Mouse (Mus musculus): ENCODE results near the gene Gm5751. TPM values are rescaled to one million over a fixed set of nuclear protein-coding genes. Genes with fewer than 3 reads are reported as not detected.
"Not testable (repeated sequence)": the region's sequence is repeated elsewhere in the genome, so short reads cannot be mapped to it uniquely, and the experiment has no call there.

Gm5751 gene
- polyA plus RNA-seq (2016; fragmentation: Nextera tagmentation; extraction: Ambion mirVana): not detected in 2 replicates

GRCm38 (mm10) chrX:8873953-8874352, at the start of gene Gm5751:
Gene Gm5751, plus strand, starts transcription at chrX:8874253.
- H3K9ac ChIP-seq; H3K27me3 ChIP-seq (replicated peaks); H3K4me1 ChIP-seq; H3K4me2 ChIP-seq; ATAC-seq; H3K36me3 ChIP-seq; H3K27ac ChIP-seq; H3K4me3 ChIP-seq; H3K9me3 ChIP-seq (replicated peaks): not testable (repeated sequence)
- WGBS (ENCODE audit: insufficient replicate concordance): 77% methylated on average over 4 of the region's 4 CpGs

DNA sequence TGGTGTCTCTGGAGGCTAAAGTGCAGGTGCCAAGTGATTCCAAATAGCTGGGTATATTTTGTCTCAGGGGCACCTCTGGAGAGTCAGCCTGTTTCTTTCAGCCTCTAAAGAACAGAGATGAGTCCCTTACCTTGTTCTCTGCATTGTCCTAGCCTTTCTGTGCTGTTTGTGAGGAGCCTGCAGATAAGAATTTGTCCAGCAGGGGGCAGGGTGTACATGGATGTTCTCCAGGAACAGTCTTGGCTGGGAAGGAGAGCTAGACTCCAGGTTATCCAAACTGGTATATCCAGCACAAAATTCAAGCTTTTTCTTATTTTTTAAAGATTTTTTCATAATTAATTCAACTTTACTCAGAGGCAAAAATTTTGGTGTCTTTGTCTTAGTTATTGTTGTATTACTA, 42.0 kb upstream of the Gm5751 start:
- ATAC-seq: no peak
- Histone ChIP-seq H3K27me3 (replicated peaks) (no peaks in the 10 kb centered on the region), H3K9ac (no peak overlapping the region), H3K36me3 (no peaks in the 10 kb centered on the region), H3K27ac (no peak overlapping the region), H3K4me1 (no peaks in the 10 kb centered on the region), H3K4me2 (no peak overlapping the region), H3K4me3 (no peak overlapping the region), H3K9me3 (replicated peaks) (no peaks in the 10 kb centered on the region)

- no peaks in the 10 kb centered on the region for H3K9me3 ChIP-seq (replicated peaks)
- 33% methylated on average over 1 of the region's 1 CpGs for WGBS (ENCODE audit: insufficient replicate concordance)
- no peaks in the 10 kb centered on the region for H3K27me3 ChIP-seq (replicated peaks)
- H3K9ac ChIP-seq: no peak within 1 kb of the TSS
- H3K27ac ChIP-seq: no peak within 1 kb of the TSS
- H3K4me1 ChIP-seq: no peaks in the 10 kb centered on the region
- H3K4me3 ChIP-seq: no peak within 1 kb of the TSS
- no peaks in the 10 kb centered on the region for H3K36me3 ChIP-seq
- no peak within 1 kb of the TSS for H3K4me2 ChIP-seq
- no peak for ATAC-seq
Observed at GRCm38 (mm10) chrX:8843694-8844093, 30.4 kb upstream of the Gm5751 start, which contains the start of gene Gm6592. Gene Gm6592, plus strand, starts transcription at chrX:8843994.

GRCm38 (mm10) chrX:8852486-8852885, 21.6 kb upstream of the Gm5751 start:
- Histone ChIP-seq H3K36me3 (no peaks in the 10 kb centered on the region), H3K27ac (no peak overlapping the region), H3K4me1 (no peaks in the 10 kb centered on the region), H3K4me2 (no peak overlapping the region), H3K9ac (no peak overlapping the region), H3K4me3 (no peak overlapping the region), H3K9me3 (replicated peaks) (no peaks in the 10 kb centered on the region), H3K27me3 (replicated peaks) (no peaks in the 10 kb centered on the region)
- 71% methylated on average over 10 of the region's 10 CpGs for WGBS (ENCODE audit: insufficient replicate concordance)
- ATAC-seq: no peak

DNA sequence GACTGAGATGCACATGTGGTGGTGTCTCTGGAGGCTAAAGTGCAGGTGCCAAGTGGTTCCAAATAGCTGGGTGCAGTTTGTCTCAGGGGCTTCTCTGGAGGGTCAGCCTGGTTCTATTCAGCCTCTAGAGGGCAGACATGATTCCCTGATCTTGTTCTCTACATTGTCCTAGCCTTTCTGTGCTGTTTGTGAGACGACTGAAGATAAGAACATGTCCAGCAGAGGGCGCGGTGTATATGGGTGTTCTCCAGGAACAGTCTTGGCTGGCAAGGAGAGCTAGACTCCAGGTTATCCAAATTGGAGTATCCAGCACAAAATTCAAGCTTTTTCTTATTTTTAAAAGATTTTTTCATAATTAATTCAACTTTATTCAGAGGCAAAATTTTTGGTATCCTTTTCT, 9.7 kb upstream of the Gm5751 start:
- not testable (repeated sequence) for H3K9me3 ChIP-seq (replicated peaks); H3K4me3 ChIP-seq; H3K27me3 ChIP-seq (replicated peaks); H3K4me2 ChIP-seq; ATAC-seq; H3K36me3 ChIP-seq; H3K4me1 ChIP-seq; H3K27ac ChIP-seq; H3K9ac ChIP-seq
- 0% methylated on average over 3 of the region's 3 CpGs for WGBS (ENCODE audit: insufficient replicate concordance)

- no peaks in the 10 kb centered on the region for H3K36me3 ChIP-seq
- no peaks in the 10 kb centered on the region for H3K27me3 ChIP-seq (replicated peaks)
- 53% methylated on average over 4 of the region's 4 CpGs for WGBS (ENCODE audit: insufficient replicate concordance)
- no peak for ATAC-seq
- no peaks in the 10 kb centered on the region for H3K4me1 ChIP-seq
- no peaks in the 10 kb centered on the region for H3K9me3 ChIP-seq (replicated peaks)
- no peak overlapping the region for H3K4me2 ChIP-seq
- H3K9ac ChIP-seq: no peak overlapping the region
- no peak overlapping the region for H3K27ac ChIP-seq
- no peak overlapping the region for H3K4me3 ChIP-seq
Observed at GRCm38 (mm10) chrX:8884336-8884735, 10.3 kb downstream of the Gm5751 start.

DNA sequence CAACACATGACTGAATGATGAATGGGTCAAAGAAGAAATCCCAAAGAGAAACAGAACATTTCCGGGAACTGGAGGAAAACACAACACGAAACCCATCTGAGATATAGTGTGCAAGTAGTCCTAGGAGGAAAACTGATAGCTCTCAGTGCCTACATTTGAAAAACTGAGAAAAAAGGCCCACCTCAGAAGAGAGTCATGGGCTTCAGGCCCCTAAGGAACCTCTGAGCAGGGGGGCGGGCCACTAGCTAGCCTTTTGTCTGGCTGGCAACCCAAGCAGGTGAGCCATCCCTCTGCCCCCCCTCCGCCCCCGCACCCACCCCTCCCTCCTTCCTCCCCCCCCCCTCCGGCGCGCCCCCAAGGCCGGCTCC, 17.9 kb downstream of the Gm5751 start:
- peak overlapping the region; percentile 52 for H3K4me2 ChIP-seq
- ATAC-seq: no peak
- H3K4me1 ChIP-seq: no peaks in the 10 kb centered on the region
- H3K4me3 ChIP-seq: 0 out of 2 replicates have a peak overlapping the region, but pooled peaks have one; percentile 45
- H3K9ac ChIP-seq: no peak overlapping the region
- H3K9me3 ChIP-seq (replicated peaks): no peaks in the 10 kb centered on the region
- 68% methylated on average over 2 of the region's 9 CpGs for WGBS (ENCODE audit: insufficient replicate concordance)
- no peak overlapping the region for H3K27ac ChIP-seq
- H3K36me3 ChIP-seq: no peaks in the 10 kb centered on the region
- H3K27me3 ChIP-seq (replicated peaks): peaks cover 34% of the 10 kb centered on the region

- peak within 1 kb of the TSS; percentile 45 for H3K4me3 ChIP-seq
- no peaks in the 10 kb centered on the region for H3K9me3 ChIP-seq (replicated peaks)
- H3K27me3 ChIP-seq (replicated peaks): peaks cover 34% of the 10 kb centered on the region
- WGBS (ENCODE audit: insufficient replicate concordance): 6% methylated on average over 32 of the region's 95 CpGs
- H3K4me1 ChIP-seq: no peaks in the 10 kb centered on the region
- H3K27ac ChIP-seq: 0 out of 2 replicates have a peak within 1 kb of the TSS, but pooled peaks have one; percentile 4
- peak within 1 kb of the TSS; percentile 52 for H3K4me2 ChIP-seq
- H3K9ac ChIP-seq: 0 out of 2 replicates have a peak within 1 kb of the TSS, but pooled peaks have one; percentile 22
- H3K36me3 ChIP-seq: no peaks in the 10 kb centered on the region
- peak; percentile 61 for ATAC-seq
Observed at GRCm38 (mm10) chrX:8892343-8893155, 18.5 kb downstream of the Gm5751 start, which contains the start of gene B630019K06Rik. Gene B630019K06Rik, plus strand, starts transcription at chrX:8892382.

DNA sequence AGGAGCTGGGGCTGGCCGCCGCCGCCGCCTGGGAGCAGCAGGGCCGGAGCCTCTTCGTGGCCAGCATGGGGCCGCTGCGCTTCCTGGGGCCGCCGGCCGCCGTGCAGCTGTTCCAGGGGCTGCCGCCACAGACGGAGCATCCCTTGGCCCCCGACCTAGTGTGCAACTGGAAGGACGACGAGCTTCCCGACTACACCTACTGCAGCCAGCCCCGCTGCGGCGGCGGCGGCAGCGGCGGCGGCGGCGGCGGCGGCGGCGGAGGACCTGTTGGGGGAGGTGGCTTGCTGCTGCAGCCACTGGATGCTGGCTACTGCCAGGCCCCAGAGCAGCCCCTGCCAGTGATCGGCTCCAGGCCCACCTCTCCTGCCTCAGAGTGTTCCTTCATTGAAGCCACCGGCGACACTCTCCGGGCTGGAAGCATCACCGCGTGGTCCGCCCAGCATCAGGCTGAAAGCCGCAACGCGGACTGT, 19.2 kb downstream of the Gm5751 start:
- 15% methylated on average over 29 of the region's 42 CpGs for WGBS (ENCODE audit: insufficient replicate concordance)
- Histone ChIP-seq H3K27ac (no peak overlapping the region), H3K9ac (0 out of 2 replicates have a peak overlapping the region, but pooled peaks have one; percentile 22), H3K4me2 (peak overlapping the region; percentile 52), H3K27me3 (replicated peaks) (peaks cover 34% of the 10 kb centered on the region), H3K9me3 (replicated peaks) (no peaks in the 10 kb centered on the region), H3K4me3 (peak overlapping the region; percentile 45), H3K4me1 (no peaks in the 10 kb centered on the region), H3K36me3 (no peaks in the 10 kb centered on the region)
- ATAC-seq: no peak

- 29% methylated on average over 4 of the region's 4 CpGs for WGBS (ENCODE audit: insufficient replicate concordance)
- no peaks in the 10 kb centered on the region for H3K4me1 ChIP-seq
- H3K36me3 ChIP-seq: no peaks in the 10 kb centered on the region
Observed at GRCm38 (mm10) chrX:8900823-8901222, 26.8 kb downstream of the Gm5751 start.

DNA sequence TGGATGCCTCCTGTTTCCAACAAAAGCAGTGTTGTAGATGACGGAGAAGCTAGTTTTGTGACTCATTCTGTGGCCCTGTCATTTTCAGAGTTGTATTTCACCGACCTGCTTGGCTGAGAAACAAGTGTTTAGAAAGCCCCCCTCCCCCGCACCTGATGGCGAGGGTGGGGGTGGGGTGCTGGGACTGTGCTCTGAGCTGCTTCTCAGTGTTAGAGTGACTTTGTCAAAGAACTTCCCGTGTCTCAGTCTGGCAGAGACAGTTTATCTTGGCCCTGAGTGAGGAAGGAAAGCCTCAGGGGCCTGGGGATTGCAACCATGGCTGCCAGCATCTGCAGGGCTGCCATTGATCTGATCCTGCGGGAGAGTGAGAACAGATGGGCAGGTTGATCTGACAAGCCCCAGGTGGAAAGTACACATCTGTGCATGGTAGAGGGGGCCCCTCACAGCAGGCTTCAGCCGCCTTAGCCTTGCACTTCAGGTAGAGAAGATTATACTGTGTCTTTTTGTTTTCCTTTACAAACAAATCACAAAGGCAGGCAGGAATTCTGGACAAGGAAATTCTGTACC, 27.9 kb downstream of the Gm5751 start:
- no peak overlapping the region for H3K4me3 ChIP-seq
- no peaks in the 10 kb centered on the region for H3K27me3 ChIP-seq (replicated peaks)
- 24% methylated on average over 7 of the region's 7 CpGs for WGBS (ENCODE audit: insufficient replicate concordance)
- H3K27ac ChIP-seq: no peak overlapping the region
- H3K4me2 ChIP-seq: no peak overlapping the region
- no peaks in the 10 kb centered on the region for H3K4me1 ChIP-seq
- H3K9me3 ChIP-seq (replicated peaks): no peaks in the 10 kb centered on the region
- ATAC-seq: no peak
- H3K36me3 ChIP-seq: no peaks in the 10 kb centered on the region
- no peak overlapping the region for H3K9ac ChIP-seq

More at GRCm38 (mm10) chrX:8900823-8901222, 26.8 kb downstream of the Gm5751 start:
- ATAC-seq: no peak
- no peak overlapping the region for H3K9ac ChIP-seq
- no peak overlapping the region for H3K4me2 ChIP-seq
- no peak overlapping the region for H3K27ac ChIP-seq
- no peaks in the 10 kb centered on the region for H3K27me3 ChIP-seq (replicated peaks)
- H3K9me3 ChIP-seq (replicated peaks): no peaks in the 10 kb centered on the region
- H3K4me3 ChIP-seq: no peak overlapping the region

- no peaks in the 10 kb centered on the region for H3K36me3 ChIP-seq
- ATAC-seq: no peak
- H3K9me3 ChIP-seq (replicated peaks): no peaks in the 10 kb centered on the region
- H3K9ac ChIP-seq: no peak overlapping the region
- H3K4me3 ChIP-seq: no peak overlapping the region
- WGBS (ENCODE audit: insufficient replicate concordance): 46% methylated on average over 4 of the region's 4 CpGs
- no peak overlapping the region for H3K4me2 ChIP-seq
- no peak overlapping the region for H3K27ac ChIP-seq
- H3K4me1 ChIP-seq: no peaks in the 10 kb centered on the region
- H3K27me3 ChIP-seq (replicated peaks): no peaks in the 10 kb centered on the region
Observed at GRCm38 (mm10) chrX:8921080-8921479, 47.0 kb downstream of the Gm5751 start.
